Mouse (Mus musculus) naive thymus-derived CD4-positive, alpha-beta T cell, adult 2 months (primary cell): Measurements from ENCODE around the gene Dennd5a.

Experiments used
- DNase-seq: peaks from one replicate; pipeline ENCODE4 v3.0.0-alpha.2; 2011; ENCODE audit warnings: low read depth

Dennd5a gene

DNA sequence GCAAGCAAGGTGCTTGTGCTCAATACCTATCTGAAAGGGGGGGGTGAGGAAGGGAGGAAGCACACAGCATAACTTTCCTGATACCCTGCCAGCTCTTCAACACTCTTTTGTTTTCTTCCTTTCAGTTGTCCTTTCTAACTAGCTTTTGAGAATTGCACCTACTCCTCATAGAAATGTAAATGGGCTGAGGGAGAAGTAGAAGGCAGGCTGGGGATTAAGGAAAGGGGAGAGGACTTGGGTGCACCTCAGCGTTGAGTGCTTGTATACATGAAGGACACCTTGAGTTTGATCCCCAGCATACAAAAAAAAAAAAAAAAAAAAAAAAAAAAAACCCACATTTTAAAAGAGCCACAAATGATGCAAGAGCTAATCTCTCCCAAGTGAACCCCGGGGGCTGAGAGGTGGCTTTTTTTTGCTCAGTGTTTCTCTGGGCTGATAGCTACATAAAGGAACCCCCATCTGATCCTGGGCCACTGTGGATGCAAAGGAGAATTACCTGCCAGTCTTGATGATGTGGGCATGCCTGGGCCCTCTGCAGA, 78.6 kb downstream of the Dennd5a start:
- DNase-seq: no peak

DNA sequence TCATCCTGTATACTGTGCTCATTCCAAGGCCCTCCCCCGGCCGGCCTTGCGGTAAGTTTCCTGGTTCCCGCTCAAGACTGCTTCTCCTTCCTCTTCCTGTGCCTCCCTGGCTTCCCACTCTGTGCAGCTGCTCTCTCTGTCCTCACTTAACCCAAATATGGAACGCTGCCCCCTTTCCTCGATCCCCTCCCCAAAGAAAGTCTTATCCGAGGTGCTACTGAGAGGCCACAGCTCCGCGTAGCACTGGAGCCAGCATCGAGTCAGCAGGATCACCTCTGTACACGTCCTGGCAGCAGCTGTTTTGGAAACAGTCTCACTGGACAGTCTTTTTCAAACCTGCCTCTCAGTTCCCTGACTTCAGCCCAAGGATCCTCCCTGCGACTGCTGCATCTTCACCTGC, 81.1 kb downstream of the Dennd5a start:
- no peak for DNase-seq

DNA sequence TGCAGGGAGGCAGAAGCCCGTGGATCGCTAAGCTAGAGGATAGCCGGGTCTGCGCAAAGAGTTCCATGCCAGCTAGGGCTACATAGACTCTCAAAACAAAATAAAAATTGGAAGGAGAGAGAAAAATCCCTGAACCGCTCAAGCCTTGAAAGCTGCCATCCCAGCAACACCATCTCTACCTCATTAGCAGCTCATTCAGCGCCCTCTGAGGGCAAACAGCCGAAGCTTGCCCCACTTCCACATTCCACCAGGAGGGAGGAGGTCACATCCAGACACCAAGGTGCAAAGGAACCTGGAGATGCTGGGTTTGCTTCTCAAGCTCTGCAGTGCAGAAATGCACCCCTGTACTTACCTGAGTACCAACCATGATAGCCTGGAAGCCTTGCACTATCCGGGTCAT, 84.2 kb downstream of the Dennd5a start:
- no peak for DNase-seq

- no peak for DNase-seq
These were observed 84.7 kb downstream of the Dennd5a start for GRCm38 (mm10) chr7:109875598-109875997.

DNA sequence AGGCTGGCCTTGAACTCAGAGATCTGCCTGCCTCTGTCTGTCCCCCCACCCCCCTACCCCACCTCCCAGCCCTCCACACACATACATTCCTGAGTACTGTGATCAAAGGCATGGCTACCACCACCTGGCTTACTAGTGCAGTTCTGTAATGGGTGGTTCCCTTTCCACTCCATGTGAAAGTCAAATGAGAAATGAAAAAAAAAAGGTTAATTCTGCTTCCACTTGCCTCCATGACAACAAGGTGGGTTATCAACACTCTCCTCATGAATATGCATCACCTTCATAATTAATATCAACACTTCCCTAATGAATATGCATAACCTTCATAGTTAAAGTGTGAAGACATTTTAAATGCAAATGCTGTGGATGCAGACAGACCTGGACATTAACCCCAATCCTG, 85.2 kb downstream of the Dennd5a start:
- no peak for DNase-seq

DNA sequence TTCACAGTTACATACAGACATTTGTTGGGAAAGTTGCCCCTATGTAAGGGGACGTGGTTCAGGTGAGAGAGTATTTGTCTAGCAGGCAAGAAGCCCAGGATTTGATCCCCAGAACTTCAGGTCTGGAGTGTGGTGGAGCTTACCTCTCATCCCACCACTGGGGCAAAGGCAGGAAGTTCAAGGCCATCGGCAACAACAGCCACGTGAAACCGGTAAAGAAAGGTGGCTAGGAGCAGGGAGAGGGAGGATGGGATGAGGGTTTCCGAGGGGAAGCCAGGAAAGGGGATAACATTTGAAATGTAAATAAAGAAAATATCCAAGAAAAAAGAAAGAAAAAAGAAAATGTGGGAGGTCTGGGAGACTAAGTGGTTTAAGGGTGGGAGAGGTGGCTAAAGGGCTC, 87.1 kb downstream of the Dennd5a start:
- DNase-seq: no peak

- DNase-seq: no peak
These were observed 89.0 kb downstream of the Dennd5a start for GRCm38 (mm10) chr7:109871232-109871631.

DNA sequence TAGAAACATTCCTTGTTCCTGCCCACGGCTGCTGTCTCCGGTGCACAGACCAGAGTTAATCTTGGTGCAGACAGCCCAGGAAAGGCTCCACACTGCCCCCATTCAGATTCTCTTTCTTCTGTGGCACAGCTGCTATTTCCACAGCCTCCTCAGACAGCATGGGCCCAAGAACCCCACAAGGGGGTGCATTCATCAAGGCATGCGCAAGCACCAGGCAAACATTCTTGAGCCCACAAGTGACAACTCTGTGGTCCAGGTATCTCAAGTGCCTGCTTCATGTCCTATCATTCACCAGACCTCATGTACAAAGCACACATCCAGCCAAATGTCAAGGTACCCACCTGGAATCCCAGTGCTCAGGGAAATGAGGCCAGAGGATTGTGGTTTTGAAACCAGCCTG, 91.8 kb downstream of the Dennd5a start:
- no peak for DNase-seq

DNA sequence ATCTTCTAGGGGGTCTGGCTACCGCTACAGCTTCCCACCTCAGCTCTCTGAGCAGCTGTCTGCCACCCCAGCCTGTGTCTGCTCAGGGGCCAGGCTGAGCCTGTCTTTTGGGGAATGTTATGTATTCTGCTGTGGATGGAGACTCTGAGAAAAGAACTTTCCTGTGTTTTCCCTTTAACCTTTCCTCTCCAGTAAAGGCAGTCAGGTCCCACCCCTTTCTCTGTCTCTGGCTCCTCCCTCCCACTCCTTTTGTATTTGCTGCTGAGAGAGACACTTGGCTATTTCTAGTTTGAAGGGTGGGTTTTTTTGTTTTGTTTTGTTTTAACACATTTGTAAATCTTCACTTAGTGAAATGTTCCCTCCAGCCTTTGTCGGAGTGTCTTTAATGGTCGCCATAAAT, 93.6 kb downstream of the Dennd5a start:
- DNase-seq: no peak

DNA sequence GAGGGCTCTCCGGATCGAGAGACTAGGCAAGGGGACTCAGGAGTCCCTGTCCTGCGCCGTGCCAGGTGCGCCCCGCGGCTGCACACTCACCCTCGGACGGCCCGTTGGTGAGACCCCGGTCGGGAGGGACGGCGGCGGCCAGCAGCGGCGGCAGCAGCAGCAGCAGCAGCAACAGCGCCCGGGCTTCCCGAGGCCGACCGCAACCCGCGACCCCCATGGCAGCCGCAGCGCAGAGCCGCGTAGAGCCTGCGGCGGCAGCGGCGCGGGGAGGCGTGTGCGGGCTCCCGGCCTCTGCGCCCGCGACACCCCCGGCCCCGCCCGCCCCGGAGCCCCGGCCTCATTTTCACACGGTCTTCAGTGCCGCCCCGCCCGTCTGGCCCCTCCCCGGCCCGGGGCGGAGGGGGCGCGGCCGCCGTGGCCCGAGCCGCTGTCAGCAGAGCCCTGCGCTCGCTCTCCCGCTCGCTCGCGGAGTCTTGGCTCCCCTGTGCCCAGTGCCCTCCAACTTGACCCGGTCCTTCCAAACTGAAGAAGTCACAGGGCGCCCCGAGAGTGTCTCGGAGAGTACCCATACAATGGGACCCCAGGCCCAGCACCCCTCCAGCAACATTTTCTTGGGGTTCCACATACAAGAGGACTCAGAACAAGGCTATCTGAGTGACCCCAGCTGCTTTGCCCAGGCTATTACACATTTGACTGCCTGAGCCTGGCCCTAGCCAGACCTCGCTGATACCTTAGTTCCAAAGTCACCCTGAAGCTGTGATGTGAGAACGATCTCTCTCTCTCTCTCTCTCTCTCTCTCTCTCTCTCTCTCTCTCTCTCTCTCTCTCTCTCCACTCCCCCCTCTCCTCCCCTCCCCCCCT, 94.7 kb downstream of the Dennd5a start, which contains the start of gene Scube2:
TSS of gene Scube2 (minus strand) at position 310 of the 860 bp plus-strand sequence.
- DNase-seq: no peak

GRCm38 (mm10) chr7:109863561-109863960, 96.7 kb downstream of the Dennd5a start:
- no peak for DNase-seq

- no peak for DNase-seq
These were observed 100.1 kb downstream of the Dennd5a start for GRCm38 (mm10) chr7:109860162-109860561.

DNA sequence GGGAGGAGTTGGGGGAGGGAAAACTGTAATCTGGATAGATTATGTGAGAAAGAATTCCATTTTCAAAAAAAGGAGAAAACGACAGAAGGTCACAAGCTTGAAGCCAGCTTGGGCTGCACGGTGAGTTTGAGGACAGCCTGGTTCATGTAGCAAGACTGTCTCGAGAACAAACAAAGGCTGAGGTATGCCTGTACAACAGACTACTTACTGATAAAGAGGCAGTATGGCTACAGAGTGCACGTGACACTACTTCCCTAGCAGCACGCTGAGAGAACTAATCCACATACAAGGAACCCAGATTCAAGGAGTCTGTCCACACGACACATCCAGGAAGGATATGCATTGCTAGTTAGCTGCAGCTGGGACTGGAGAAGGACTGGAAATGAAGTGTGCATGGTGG, 100.9 kb downstream of the Dennd5a start:
- DNase-seq: no peak

GRCm38 (mm10) chr7:109852752-109853212, 107.5 kb downstream of the Dennd5a start:
- no peak for DNase-seq

DNA sequence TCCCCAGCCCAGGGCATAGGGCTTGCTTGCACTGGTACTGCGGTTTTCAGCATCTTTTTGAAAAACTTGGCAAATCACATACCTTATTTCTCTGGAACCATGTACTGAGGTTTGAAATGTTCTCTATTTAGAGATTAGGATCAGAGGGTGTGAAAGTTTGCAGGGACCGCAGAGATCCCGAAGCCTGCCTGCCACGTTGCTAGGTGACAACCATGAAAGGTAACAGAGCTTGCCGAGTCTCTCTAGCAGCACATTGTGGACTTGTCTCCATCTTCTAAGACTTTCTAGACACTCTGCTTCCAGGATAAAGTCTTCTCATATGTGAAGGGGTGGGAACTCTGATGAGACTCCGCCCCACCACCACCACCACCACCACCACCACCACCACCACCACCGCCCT, 108.3 kb downstream of the Dennd5a start:
- DNase-seq: no peak

- DNase-seq: no peak
These were observed 109.7 kb downstream of the Dennd5a start for GRCm38 (mm10) chr7:109850531-109850930.

DNA sequence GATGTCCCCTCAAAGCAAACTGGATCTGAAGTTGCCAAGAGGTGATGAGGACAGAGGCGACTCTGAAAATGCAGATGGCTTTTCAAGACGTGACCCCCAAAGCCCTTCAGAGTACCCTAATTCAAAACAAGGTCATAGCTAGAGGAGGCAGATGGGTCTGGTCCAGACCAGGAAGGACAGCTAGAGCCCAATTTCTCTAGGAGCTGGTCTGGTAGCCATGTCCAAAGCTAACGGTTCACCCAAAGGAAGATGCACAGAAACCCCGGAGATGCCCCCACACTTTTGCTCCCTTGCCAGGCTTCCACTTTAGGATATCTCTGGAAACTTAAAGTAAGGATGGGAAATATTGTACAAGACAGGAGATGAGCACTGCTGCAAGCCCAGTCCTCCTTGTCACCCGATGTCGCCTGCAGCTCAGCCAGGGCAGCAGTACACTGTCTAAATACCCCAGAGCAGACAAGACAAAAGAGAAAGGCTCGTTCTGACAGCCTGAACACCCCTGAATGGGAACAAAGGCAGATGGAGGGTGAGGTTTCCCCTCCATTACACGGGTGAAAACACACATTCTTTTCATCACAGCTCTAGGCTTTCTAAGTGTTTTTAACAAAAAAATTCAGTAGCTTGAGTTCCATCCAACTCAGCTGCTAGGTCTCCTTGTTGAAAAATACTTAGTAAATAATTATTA, 110.4 kb downstream of the Dennd5a start:
- DNase-seq: no peak

DNA sequence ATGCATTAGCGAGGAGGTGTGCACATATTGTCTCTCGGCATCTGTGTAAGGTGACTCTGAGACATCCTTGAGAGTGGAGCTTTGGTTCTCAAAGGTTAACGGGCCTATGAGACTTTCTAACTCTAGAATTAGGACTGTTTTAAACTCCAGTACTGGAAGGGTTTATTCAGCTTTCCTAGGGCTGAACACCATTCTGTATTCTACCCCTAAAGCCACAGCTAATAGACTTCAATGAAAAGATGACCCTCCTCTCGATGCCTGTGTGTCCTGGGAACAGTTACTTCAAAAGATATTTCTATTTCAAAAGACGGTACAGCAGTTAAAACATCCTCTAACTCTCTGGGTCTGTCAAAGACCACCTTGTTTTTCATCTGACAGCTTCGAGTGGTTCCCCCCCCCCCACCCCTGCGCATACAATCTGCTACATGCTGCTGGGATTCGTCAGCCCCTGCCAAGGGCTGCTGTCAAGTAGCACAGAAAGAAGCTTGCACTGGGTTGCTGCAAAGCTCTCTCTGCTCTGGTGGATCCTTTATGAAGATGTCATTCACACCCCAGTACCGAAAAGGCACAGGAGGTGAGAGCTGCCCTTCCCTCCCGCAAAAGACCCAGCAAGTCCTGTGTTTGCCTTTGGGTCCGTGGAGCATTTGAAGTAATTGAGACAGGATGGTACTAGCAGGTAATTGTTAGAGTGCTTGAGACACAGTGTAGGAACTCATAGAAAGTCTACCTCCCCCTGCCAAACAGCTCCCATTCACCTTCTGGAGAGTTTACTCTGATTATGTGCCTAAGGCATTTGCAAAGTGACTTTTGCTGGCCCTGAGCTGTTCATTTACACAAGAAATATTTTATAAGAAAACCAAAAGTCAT, 111.2 kb downstream of the Dennd5a start:
- DNase-seq: no peak

- no peak for DNase-seq
These were observed 116.2 kb downstream of the Dennd5a start for GRCm38 (mm10) chr7:109844100-109844499.
